Mouse (Mus musculus) hindbrain, embryonic 15.5 days (tissue): ENCODE measurements at regions not wholly inside any gene's neighbourhood (a gene's known extent, or its start where the extent isn't known, plus 50 kb on each side); places are given as distances from the start of the nearest gene placed in this dataset.

Experiments used
- ATAC-seq: fragments of 200-750 bp; cut with Nextera tagmentation; 2 replicates; pipeline ENCODE4 v1.8.0; 2017; ENCODE audit warnings: low read depth, moderate number of reproducible peaks, moderate TSS enrichment; ENCODE audit not compliant: low FRiP score
- H3K27ac ChIP-seq: fragments of 300-500 bp; sonication (generic); replicated peaks from 2 replicates; pipeline ENCODE4 v1.5.1; 2015; ENCODE audit warnings: mild to moderate bottlenecking, inconsistent platforms
- H3K27me3 ChIP-seq: fragments of 300-500 bp; sonication (generic); 2 replicates; pipeline ENCODE4 v1.6.1; 2015; ENCODE audit warnings: control low read depth, inconsistent platforms
- H3K36me3 ChIP-seq: fragments of 300-500 bp; sonication (generic); 2 replicates; pipeline ENCODE4 v1.6.1; 2015; ENCODE audit warnings: control low read depth, inconsistent platforms
- H3K4me1 ChIP-seq: fragments of 300-500 bp; sonication (generic); replicated peaks from 2 replicates; pipeline ENCODE4 v1.6.1; 2015; ENCODE audit warnings: control low read depth, inconsistent platforms
- H3K4me2 ChIP-seq: fragments of 300-500 bp; sonication (generic); 2 replicates; pipeline ENCODE4 v1.6.1; 2015; ENCODE audit warnings: moderate library complexity, mild to moderate bottlenecking, inconsistent platforms
- H3K4me3 ChIP-seq: fragments of 300-500 bp; sonication (generic); 2 replicates; pipeline ENCODE4 v1.5.1; 2015; ENCODE audit warnings: mild to moderate bottlenecking, inconsistent platforms
- H3K9ac ChIP-seq: fragments of 300-500 bp; sonication (generic); 2 replicates; pipeline ENCODE4 v1.6.1; 2015; ENCODE audit warnings: inconsistent platforms
- H3K9me3 ChIP-seq: fragments of 300-500 bp; sonication (generic); 2 replicates; pipeline ENCODE4 v1.6.1; 2016; ENCODE audit warnings: control low read depth, inconsistent platforms
- WGBS: fragments of 180-500 bp; shearing (Covaris S2); methylation state at CpG from one replicate; pipeline ENCODE4 v1.1.7; 2015; 5-methylcytosine and 5-hydroxymethylcytosine counted together

- no peak overlapping the region for H3K4me3 ChIP-seq
- H3K4me2 ChIP-seq, result no peak overlapping the region
- no peaks in the 10 kb centered on the region for H3K36me3 ChIP-seq
- H3K27ac ChIP-seq, result no peak overlapping the region
- no peak overlapping the region for H3K9ac ChIP-seq
- WGBS, result 72% methylated on average over 7 of the region's 7 CpGs
- H3K9me3 ChIP-seq, result no peaks in the 10 kb centered on the region
- ATAC-seq, result no peak
- no peaks in the 10 kb centered on the region for H3K4me1 ChIP-seq
- no peaks in the 10 kb centered on the region for H3K27me3 ChIP-seq
Observed at GRCm38 (mm10) chr11:44133244-44133643, 232.2 kb upstream of the Adra1b start.

- Histone ChIP-seq H3K9ac (no peak overlapping the region), H3K9me3 (no peaks in the 10 kb centered on the region), H3K36me3 (no peaks in the 10 kb centered on the region), H3K4me3 (no peak overlapping the region), H3K27me3 (no peaks in the 10 kb centered on the region), H3K4me1 (no peaks in the 10 kb centered on the region), H3K27ac (no peak overlapping the region), H3K4me2 (no peak overlapping the region)
- ATAC-seq, result no peak
- WGBS, result 91% methylated on average over 3 of the region's 3 CpGs
Observed at GRCm38 (mm10) chr11:44136024-44136423, 235.0 kb upstream of the Adra1b start.

GRCm38 (mm10) chr11:44142996-44143395 is 242.0 kb upstream of the Adra1b start:
- no peak for ATAC-seq
- Histone ChIP-seq H3K36me3 (no peaks in the 10 kb centered on the region), H3K4me3 (no peak overlapping the region)

GRCm38 (mm10) chr11:44144477-44144876 is 243.5 kb upstream of the Adra1b start:
- H3K27ac ChIP-seq, result no peak overlapping the region
- no peak overlapping the region for H3K4me2 ChIP-seq
- H3K4me3 ChIP-seq, result no peak overlapping the region
- no peaks in the 10 kb centered on the region for H3K27me3 ChIP-seq
- no peaks in the 10 kb centered on the region for H3K9me3 ChIP-seq
- no peaks in the 10 kb centered on the region for H3K36me3 ChIP-seq
- no peak for ATAC-seq
- no peak overlapping the region for H3K9ac ChIP-seq
- WGBS, result 71% methylated on average over 3 of the region's 3 CpGs
- H3K4me1 ChIP-seq, result no peaks in the 10 kb centered on the region

More at GRCm38 (mm10) chr11:44142996-44143395, 242.0 kb upstream of the Adra1b start:
- Histone ChIP-seq H3K4me2 (no peak overlapping the region), H3K27ac (no peak overlapping the region), H3K9me3 (no peaks in the 10 kb centered on the region), H3K4me1 (no peaks in the 10 kb centered on the region), H3K9ac (no peak overlapping the region), H3K27me3 (no peaks in the 10 kb centered on the region)
- WGBS, result 85% methylated on average over 4 of the region's 4 CpGs

GRCm38 (mm10) chr11:44146419-44146818 is 245.4 kb upstream of the Adra1b start:
- H3K4me2 ChIP-seq, result no peak overlapping the region
- H3K27ac ChIP-seq, result no peak overlapping the region
- 92% methylated on average over 3 of the region's 3 CpGs for WGBS
- H3K4me1 ChIP-seq, result no peaks in the 10 kb centered on the region
- H3K27me3 ChIP-seq, result no peaks in the 10 kb centered on the region
- H3K9me3 ChIP-seq, result no peaks in the 10 kb centered on the region
- no peak overlapping the region for H3K4me3 ChIP-seq
- H3K9ac ChIP-seq, result no peak overlapping the region
- no peak for ATAC-seq
- H3K36me3 ChIP-seq, result no peaks in the 10 kb centered on the region

- no peak for ATAC-seq
- H3K9me3 ChIP-seq, result no peaks in the 10 kb centered on the region
- no peak overlapping the region for H3K9ac ChIP-seq
- H3K4me2 ChIP-seq, result no peak overlapping the region
- H3K27ac ChIP-seq, result no peak overlapping the region
- 94% methylated on average over 3 of the region's 3 CpGs for WGBS
- no peak overlapping the region for H3K4me3 ChIP-seq
- no peaks in the 10 kb centered on the region for H3K27me3 ChIP-seq
- H3K36me3 ChIP-seq, result no peaks in the 10 kb centered on the region
- H3K4me1 ChIP-seq, result peaks cover 12% of the 10 kb centered on the region
Observed at GRCm38 (mm10) chr11:44153576-44153975, 246.3 kb upstream of the Il12b start.

- no peak overlapping the region for H3K9ac ChIP-seq
- H3K4me3 ChIP-seq, result no peak overlapping the region
- ATAC-seq, result no peak
- no peaks in the 10 kb centered on the region for H3K27me3 ChIP-seq
- no peak overlapping the region for H3K4me2 ChIP-seq
- 51% methylated on average over 2 of the region's 2 CpGs for WGBS
- no peaks in the 10 kb centered on the region for H3K9me3 ChIP-seq
- no peak overlapping the region for H3K27ac ChIP-seq
- H3K4me1 ChIP-seq, result peaks cover 12% of the 10 kb centered on the region
- no peaks in the 10 kb centered on the region for H3K36me3 ChIP-seq
Observed at GRCm38 (mm10) chr11:44155591-44155990, 244.3 kb upstream of the Il12b start.

- H3K4me3 ChIP-seq, result no peak overlapping the region
- peak; percentile 66; the same call in 1 of the 2 replicates for ATAC-seq
- H3K4me1 ChIP-seq, result peaks cover 12% of the 10 kb centered on the region
- H3K27ac ChIP-seq, result no peak overlapping the region
- WGBS, result 45% methylated on average over 5 of the region's 5 CpGs
- H3K36me3 ChIP-seq, result no peaks in the 10 kb centered on the region
- no peak overlapping the region for H3K4me2 ChIP-seq
- H3K27me3 ChIP-seq, result no peaks in the 10 kb centered on the region
- H3K9me3 ChIP-seq, result no peaks in the 10 kb centered on the region
- H3K9ac ChIP-seq, result no peak overlapping the region
Observed at GRCm38 (mm10) chr11:44156081-44156480, 243.8 kb upstream of the Il12b start.

GRCm38 (mm10) chr11:44156490-44157345 is 243.1 kb upstream of the Il12b start:
- Histone ChIP-seq H3K4me1 (peaks cover 12% of the 10 kb centered on the region), H3K9me3 (no peaks in the 10 kb centered on the region), H3K4me2 (no peak overlapping the region), H3K4me3 (no peak overlapping the region), H3K36me3 (no peaks in the 10 kb centered on the region), H3K9ac (no peak overlapping the region), H3K27ac (no peak overlapping the region), H3K27me3 (no peaks in the 10 kb centered on the region)
- 75% methylated on average over 3 of the region's 3 CpGs for WGBS
- no peak for ATAC-seq

GRCm38 (mm10) chr11:44158236-44158635 is 241.6 kb upstream of the Il12b start:
- Histone ChIP-seq H3K4me1 (peaks cover 12% of the 10 kb centered on the region), H3K9ac (no peak overlapping the region), H3K36me3 (no peaks in the 10 kb centered on the region), H3K9me3 (no peaks in the 10 kb centered on the region), H3K4me3 (no peak overlapping the region), H3K27ac (no peak overlapping the region), H3K27me3 (no peaks in the 10 kb centered on the region), H3K4me2 (no peak overlapping the region)
- ATAC-seq, result no peak
- 91% methylated on average over 5 of the region's 5 CpGs for WGBS

GRCm38 (mm10) chr11:44161734-44162418 is 238.0 kb upstream of the Il12b start:
- H3K9me3 ChIP-seq, result no peaks in the 10 kb centered on the region
- no peak overlapping the region for H3K4me2 ChIP-seq
- no peak overlapping the region for H3K9ac ChIP-seq
- WGBS, result 84% methylated on average over 7 of the region's 7 CpGs
- no peak overlapping the region for H3K27ac ChIP-seq
- no peak for ATAC-seq
- no peaks in the 10 kb centered on the region for H3K36me3 ChIP-seq
- no peak overlapping the region for H3K4me3 ChIP-seq
- peaks cover 2% of the 10 kb centered on the region; the same call in 1 of the 2 replicates for H3K4me1 ChIP-seq
- H3K27me3 ChIP-seq, result no peaks in the 10 kb centered on the region

- Histone ChIP-seq H3K9ac (no peak overlapping the region), H3K27me3 (no peaks in the 10 kb centered on the region), H3K27ac (no peak overlapping the region), H3K9me3 (no peaks in the 10 kb centered on the region), H3K4me2 (no peak overlapping the region), H3K4me1 (no peaks in the 10 kb centered on the region), H3K4me3 (no peak overlapping the region), H3K36me3 (no peaks in the 10 kb centered on the region)
- no peak for ATAC-seq
- WGBS, result 75% methylated on average over 4 of the region's 4 CpGs
Observed at GRCm38 (mm10) chr11:44163049-44163448, 236.8 kb upstream of the Il12b start.
